Mouse (Mus musculus): ENCODE measurements around the gene Sod1.
A peak's percentile ranks its signal among the peaks of the same experiment; 100 is the strongest.

GRCm38 (mm10) chr16:90185928-90186588 lies 34.5 kb upstream of the Sod1 start:
- TF ChIP-seq CTCF (IDR thresholded peaks at IDR 0.05; ENCODE audit: low read depth) (peak; percentile 94), EP300 (IDR thresholded peaks at IDR 0.05; ENCODE audit: low read depth) (no peak)

Data from liver, postnatal 0 days (tissue).